Mouse (Mus musculus) thymus, postnatal 4 days (tissue): ENCODE measurements around the gene Naip2.

ENCODE experiments used
- DNase-seq: peaks from one replicate; pipeline ENCODE4 v3.0.0; 2021

Gene Naip2

DNA sequence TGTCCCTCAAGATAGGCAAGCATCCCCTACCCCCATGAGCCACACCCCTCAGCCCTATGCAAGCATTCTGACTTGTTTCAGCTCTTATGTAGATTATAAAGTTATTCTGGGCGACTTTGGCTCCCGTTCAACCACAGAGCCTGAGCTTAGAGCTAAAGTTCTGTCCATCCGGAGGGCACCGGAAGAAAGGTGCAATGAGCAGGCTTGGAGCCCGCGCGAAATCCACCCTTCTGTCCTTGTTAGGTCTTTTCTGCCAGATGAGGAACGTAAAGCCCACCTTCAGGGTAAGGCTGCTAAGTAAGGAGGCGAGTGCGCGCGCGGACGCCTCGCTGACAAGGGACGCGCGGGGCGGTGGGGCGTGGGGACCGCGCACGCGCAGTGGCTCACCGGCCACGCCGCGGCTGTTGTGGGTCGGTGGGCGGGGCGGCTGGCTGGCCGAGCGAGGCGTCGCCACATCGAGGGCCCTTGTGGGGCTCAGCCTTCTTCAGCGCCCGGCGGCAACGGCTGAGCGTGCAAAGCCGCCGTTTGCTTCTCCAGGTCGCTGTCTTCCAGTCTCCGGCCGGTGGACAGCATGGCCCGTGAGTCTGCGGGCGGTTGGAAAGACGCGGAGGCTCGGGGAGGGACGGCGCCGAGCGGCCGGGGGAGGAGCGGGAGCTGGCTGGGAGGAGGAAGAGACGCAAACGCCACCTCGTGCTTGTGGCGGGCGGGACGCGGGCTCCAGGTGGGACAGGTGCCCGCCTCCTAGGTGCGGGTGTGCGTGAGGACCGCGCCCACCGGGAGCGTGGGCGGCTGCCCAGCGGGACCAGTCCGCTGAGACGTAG is 94.0 kb downstream of the Naip2 start, which contains the start of gene Serf1:
Gene Serf1, plus strand, starts transcription at position 361 of the 821 bp plus-strand sequence.
- DNase-seq: peak; percentile 81

DNA sequence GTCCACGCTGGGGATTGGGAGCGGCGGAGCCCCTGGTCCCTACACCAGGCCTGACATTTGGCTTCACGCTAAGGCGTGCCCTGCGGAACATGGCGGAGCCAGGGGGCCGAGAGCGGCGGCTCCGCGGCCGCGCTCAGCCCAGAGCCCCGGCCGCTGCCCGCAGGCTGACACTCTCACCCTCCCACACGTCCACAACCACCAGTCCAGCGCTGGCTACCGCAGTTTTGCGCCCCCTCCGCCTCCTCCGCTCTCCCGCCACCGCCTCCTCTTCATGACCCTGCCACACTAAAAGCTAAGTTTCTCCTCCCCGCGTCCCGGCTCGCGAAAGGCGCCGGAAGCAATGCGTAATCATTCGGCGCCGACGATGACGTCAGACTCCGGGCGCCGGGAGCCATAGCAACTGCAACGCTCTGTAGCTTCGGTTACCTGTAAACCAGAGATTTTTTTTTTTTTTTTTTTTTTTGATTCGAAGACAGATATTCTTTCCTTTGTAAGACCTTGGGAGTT is 98.1 kb downstream of the Naip2 start, which contains the start of gene Bdp1:
Gene Bdp1, minus strand, starts transcription at position 323 of the 507 bp plus-strand sequence.
- peak; percentile 97 for DNase-seq

DNA sequence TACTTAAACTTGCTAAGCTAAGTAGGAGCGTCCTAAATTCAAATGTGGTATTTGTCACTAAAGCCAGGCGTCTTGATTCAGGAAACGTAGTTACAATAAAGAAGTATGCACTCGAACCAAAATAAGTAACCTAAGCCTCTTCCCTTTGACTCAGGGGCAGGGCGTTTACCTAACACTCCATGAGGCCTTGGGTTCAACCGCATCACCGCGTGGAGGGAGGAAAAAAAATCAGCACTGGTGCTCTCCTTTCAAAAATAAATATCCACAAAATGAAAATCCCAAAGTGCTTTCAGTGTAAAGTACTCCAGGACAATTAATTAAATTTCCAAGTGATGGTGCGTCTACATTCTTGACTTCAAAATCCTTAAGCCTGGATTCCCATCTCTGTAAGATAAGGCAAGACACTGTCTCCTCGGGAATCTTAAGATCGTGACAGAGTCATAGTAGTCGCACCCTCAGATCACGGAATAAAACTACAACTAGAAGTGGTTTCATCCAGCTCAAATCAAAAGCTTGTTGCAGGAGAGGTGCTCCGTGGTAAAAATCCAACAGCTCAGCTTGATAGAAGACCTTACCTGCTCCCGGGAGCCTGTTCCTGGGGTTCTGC is 98.7 kb downstream of the Naip2 start:
- no peak for DNase-seq

DNA sequence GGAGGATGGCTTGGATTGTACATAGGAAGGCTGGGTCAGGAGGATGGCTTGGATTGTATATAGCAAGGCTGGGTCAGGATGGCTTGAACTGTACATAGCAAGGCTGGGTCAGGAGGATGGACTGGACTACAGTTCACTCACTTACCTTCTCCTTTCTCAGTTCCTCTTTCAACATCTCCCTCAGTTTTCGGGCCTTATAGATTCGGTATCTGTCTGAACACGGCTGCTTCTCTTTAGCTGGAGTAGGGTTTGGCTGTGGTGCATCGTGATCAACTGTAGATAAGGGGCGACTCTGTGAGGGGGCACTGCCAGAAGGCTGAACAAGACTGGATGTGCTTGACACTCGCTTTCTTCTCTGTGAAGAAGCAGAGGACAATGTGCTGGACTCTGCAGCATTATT is 103.1 kb downstream of the Naip2 start:
- DNase-seq: no peak
